Mouse (Mus musculus) c-Kit-positive CD71-positive TER-119-negative erythroid progenitor cells, embryonic 14.5 days (primary cell): ENCODE results near the gene Foxc1.

ENCODE experiments used
- DNase-seq: peaks from one replicate; pipeline ENCODE4 v3.0.0-alpha.2; 2013; ENCODE audit warnings: low read depth

The Foxc1 gene

GRCm38 (mm10) chr13:31849258-31849971 lies 43.0 kb downstream of the Foxc1 start:
- no peak for DNase-seq

GRCm38 (mm10) chr13:31853564-31853963 lies 47.1 kb downstream of the Foxc1 start:
- DNase-seq: no peak

- no peak for DNase-seq
Observed at GRCm38 (mm10) chr13:31854000-31854399, 47.6 kb downstream of the Foxc1 start.

GRCm38 (mm10) chr13:31860200-31860599 lies 53.8 kb downstream of the Foxc1 start:
- no peak for DNase-seq
